Mouse (Mus musculus) thymus, postnatal 25 days (tissue): ENCODE measurements around the gene Tmem163.

Experiments
- DNase-seq: peaks from one replicate; pipeline ENCODE4 v3.0.0; 2022

The Tmem163 gene

DNA sequence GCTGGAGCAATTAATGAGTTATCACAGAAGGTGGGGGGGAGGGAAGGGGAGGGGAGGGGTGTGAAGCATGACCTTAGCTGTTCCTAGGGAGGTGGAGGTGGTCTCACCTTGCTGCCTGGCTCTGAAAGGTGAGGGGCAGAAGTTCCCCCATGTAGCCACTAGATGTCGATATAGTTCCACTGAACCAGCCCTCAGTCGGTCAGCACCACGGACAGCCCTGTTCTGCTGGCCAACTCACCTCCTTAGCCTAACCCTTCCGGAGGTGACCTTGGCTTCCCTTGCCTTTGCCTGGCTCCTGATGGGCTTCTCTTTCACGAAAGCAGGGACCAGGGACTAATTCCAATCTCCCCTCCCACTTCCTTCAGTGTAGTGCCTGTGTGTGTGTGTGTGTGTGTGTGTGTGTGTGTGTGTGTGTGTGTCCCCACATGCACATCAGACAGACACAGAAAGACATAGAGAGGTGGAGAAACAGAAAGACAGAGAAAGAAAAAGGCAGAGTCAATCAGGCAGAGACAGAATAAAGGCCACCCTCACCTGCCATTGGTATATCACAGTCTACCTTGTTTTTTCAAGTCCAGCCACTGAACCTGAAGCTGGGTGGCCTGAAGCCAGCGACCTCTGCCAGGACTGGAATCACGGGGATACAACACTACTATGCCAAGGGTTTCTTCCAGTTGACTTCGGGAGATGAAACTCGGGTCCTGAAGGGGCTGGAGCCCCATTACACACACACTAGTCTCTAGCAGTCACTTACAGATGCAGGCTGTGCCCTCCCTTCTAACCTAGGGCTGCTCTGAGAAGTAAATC is 182.4 kb downstream of the Tmem163 start:
- peak; percentile 45 for DNase-seq

DNA sequence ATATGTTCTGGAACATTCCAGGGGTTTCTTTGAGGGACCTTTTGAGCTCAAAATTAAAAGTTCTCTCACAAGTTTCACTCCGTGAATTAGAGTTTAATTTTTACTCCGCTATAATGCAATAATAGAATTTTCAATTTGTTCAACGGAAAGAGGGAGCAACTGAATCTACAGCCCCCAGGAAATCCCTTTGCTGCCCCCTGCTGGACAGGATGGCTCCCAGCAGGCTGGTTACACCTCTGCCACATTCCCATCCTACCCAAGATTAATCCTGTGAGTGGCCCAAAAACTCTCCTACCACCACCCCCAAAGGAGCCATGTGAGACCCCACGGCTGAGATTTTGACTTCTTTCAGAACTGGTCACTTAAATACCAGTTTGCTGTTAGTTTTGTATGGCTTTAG is 192.2 kb downstream of the Tmem163 start:
- peak; percentile 63 for DNase-seq

DNA sequence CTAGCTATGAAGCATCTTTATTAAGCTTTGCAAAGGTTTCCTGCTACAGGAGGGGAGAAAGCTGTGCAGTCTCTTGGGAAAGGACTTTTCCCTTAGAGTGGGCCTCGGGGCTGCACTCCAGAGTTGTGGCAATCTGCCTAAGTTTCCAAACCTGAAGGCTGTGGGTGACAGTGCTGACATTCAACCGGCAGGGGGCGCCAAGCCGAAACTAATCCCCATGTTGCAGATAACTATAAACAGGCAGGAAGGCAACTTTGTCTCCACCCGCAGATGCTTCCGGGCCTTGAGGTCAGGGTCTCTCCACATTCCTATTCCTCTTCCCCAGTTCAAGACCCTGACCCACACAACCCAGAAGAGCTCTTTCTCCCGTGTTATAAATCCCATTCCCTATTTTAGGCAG is 194.5 kb downstream of the Tmem163 start:
- DNase-seq, result peak; percentile 65

DNA sequence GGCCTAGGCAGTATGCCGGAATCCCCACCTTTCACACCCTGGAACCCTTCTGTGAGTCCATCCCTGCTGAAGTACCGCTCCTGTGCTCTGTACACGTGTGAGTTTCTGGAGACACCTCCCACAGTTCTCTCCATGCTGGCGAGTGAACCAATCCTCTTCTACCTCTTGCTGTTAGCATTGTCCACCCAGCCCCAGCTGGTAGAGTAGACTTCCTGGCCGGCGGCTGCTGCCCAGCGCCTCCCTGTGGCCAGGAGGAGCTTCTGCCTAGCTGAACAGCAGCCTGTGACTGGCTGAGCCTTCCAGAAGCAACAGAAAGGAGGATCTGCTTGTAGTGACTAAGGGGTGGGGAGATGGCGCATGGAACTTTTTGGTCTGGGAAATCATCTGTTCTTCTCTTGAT is 195.2 kb downstream of the Tmem163 start:
- no peak for DNase-seq

DNA sequence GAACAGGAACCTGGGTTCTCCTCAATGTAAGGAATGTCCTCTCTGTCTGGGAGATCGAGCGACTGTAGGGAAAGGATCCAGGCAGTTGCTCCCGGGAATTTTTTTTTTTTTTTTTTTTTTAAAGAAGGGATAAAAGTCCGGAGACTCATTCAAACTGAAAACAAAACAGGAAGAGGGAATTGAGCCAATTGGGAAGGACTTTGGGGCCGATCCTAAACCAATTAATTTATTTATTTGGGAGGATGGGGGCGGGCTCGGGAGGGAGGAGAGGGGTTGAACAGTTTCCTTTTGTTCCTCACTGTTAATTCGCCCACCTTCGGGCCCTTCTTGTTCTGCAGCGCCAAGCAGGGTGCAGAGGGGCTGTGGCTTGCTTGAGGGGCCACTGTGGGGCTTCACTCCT is 196.4 kb downstream of the Tmem163 start:
- no peak for DNase-seq

DNA sequence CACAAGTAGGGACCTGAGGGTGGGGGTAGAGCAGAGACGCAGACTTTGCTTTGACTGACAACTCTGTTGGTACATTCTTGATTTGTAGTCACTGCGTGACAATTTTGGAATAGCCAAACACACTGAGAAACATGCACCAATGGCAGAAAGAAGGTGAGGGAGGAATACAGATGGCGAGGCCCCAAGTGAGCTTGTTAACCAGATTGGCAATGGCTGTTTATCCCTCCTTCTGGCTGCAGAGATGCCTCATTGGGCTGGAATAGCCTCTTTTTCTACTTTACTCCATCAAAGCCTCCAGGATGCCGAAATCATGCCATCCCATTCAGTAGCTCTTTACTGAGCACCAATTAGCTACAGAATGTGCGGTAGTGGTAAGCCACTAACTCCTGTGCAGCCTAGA is 203.6 kb downstream of the Tmem163 start:
- DNase-seq, result no peak

- DNase-seq, result no peak
Observed at GRCm38 (mm10) chr1:127470175-127470574, 209.2 kb downstream of the Tmem163 start.

- DNase-seq, result no peak
Observed at GRCm38 (mm10) chr1:127467238-127467637, 212.1 kb downstream of the Tmem163 start.

DNA sequence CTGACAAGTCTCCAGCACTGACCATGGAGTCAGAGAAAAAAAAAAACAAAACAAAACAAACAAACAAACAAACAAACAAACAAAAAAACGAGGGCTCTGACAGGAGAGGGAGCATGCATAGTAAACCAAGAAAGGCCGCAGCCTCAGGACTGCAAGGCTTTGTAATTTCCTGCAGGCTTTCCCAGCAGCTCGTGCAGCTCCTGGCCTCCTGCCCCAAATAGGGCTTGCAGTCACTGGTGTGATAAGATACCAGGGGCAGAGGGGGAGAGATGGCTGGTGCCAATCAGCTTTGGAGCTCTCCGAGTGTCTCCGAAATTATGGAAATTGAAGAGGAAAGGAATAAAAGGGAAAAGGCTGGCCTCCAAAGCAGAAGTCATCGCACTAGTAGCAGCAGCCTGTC is 214.1 kb downstream of the Tmem163 start:
- DNase-seq, result no peak

DNA sequence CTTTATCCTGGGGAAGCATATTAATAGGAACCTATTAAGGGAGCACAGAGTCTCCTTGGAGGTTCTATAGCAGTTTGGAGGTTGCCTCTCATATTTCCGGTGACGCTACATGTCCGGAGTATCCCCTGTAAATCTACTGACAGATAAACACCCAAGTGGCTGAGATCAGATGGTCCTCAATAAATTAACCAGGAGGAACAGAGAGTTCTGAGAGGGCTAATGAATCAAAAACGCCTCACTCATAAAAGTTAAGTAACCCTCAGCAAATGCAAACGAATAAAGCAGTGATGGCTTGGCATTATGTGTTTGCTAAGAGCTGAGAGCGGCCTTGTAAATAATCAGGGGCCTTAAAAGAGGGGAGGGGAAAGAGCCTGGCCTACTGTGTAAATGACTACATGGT is 215.3 kb downstream of the Tmem163 start:
- no peak for DNase-seq

- DNase-seq, result no peak
Observed at GRCm38 (mm10) chr1:127461017-127461416, 218.3 kb downstream of the Tmem163 start.

GRCm38 (mm10) chr1:127459576-127459975 is 219.8 kb downstream of the Tmem163 start:
- DNase-seq, result peak; percentile 68

DNA sequence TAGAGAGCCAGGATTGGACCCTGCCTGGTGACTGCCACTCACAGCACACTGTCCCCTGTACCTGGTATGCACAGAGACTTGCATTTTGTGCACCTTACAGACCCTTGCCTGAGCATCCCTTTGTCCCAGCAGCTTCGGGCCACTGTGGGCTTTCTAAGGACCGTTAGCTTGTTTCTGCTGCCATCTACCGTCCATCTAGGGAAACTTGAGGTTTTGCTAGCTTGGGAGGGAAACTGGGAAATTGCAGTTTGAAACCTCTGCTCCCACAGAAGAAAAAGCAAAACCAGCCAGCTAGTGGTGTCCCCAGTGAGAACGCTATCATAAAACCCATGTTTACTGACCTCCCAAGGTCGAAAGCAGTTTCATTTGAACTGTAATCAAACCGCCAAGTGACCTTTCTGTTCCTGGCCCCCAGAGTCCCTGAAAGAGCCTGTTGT is 220.3 kb downstream of the Tmem163 start:
- peak; percentile 67 for DNase-seq

GRCm38 (mm10) chr1:127453397-127453796 is 226.0 kb downstream of the Tmem163 start:
- no peak for DNase-seq

GRCm38 (mm10) chr1:127444836-127445485 is 234.4 kb downstream of the Tmem163 start:
- no peak for DNase-seq

DNA sequence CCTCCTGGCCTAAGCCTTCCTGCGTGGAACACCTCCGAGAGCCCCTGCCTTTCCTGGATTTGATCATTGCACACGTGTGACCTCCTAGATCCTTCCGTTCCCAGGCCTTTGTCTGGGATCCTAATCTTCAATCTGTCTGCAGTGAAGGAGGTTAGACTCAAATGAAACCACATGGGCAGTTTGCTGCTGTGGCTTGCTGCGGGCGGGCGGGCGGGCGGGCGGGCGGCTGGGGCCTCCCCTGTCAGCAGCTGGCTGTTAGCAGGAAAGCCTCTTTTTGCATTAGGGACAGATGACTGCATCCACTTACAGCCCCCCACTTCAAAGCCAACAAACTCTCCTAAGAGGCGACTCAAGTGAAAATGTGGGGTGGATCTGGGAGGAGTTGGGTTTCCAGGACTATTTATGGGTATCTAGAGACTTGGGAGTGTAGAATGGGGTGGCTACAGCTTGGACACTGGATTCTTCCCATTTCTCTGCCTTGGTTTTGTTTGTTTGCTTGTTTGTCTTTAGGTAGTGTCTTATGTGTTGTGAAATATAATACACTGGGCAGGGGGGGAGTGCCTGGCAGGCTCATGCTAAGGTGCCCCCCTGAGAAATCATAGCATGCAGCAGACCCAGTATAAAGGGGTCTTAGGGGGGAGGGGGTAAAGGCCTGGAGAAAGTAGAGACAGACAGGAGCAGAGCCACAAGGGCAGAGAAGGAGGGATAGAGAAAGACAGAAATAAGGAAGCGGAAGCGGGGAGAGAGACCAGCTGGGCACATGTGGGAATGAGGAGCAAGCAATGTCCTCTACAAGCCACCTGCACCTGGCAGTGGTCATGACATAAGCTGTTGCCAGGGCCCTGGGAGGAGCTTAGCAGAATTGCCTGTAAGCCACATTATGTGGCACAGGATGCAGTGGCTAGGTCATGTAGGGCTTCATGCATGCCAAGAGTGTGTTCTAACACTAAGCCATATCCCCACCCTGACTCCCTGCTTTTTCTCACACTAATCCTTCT is 236.2 kb downstream of the Tmem163 start:
- DNase-seq, result peak; percentile 55

DNA sequence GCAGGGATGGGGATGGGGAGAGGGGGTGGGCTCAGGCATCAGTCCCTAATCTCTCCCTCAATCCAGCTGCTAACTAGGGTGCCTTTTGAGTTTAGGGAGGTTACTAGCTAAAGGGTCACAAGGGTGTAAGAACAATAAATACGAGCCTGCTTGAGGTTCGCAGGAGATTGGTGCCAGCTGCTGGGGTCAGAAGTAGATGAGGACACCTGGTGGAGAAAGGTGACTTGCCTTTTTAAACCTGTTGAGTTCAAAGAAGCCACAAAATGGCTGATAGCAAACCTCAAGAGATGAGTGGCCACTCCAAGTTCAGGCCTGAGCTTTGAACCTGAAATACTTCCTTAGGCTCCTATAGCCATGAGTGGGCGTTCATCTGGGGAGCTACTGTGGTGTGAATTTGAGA is 237.6 kb downstream of the Tmem163 start:
- no peak for DNase-seq

GRCm38 (mm10) chr1:127441007-127441406 is 238.3 kb downstream of the Tmem163 start:
- DNase-seq, result no peak

- no peak for DNase-seq
Observed at GRCm38 (mm10) chr1:127439452-127439891, 239.9 kb downstream of the Tmem163 start.

- no peak for DNase-seq
Observed at GRCm38 (mm10) chr1:127437091-127437490, 242.3 kb downstream of the Tmem163 start.
